Comparison of ENCODE assay signal across 8 mouse cellular contexts in genomic region chr4:150871392-150872138, GRCm38 (mm10). TPM values are rescaled to one million over a fixed set of nuclear protein-coding genes. Genes with fewer than 3 reads are reported as not detected.
DNase-seq lines count a peak whose midpoint lies in the region; TF ChIP-seq lines count a peak whose summit lies in the region.

No protein-coding gene starts in this region.

- no peak for TF ChIP-seq CTCF in bone marrow macrophage, adult 2 months (IDR thresholded peaks at IDR 0.05; ENCODE audit: low read depth, low read length)
- no peak for TF ChIP-seq CTCF in kidney, adult 2 months (conservative IDR thresholded peaks at IDR 0.05; ENCODE audit: insufficient read depth, insufficient read length, low read depth, low read length)
- TF ChIP-seq CTCF in lung, adult 2 months (IDR thresholded peaks at IDR 0.05; ENCODE audit: insufficient read depth, low read length), result no peak

- intact Hi-C loops in left cerebral cortex, postnatal 25 days (cut with DNase I), result no loop called here

- no peaks in the 10 kb centered on the region for H3K27me3 ChIP-seq in kidney, adult 2 months (replicated peaks; ENCODE audit: control insufficient read depth, insufficient read depth, low read length)

- peak; percentile 16 to 21 for DNase-seq in left cerebral cortex, postnatal 25 days (ENCODE audit: low spot score in 2 of 2)
- DNase-seq in left cerebral cortex, adult 9 months (ENCODE audit: low spot score in 2 of 2), result no peak
- peak; percentile 68 for DNase-seq in heart, adult 8-10 months (ENCODE audit: low spot score)
- peak; percentile 82 for DNase-seq in kidney, adult 2 months
- peak; percentile 40 for DNase-seq in lung, adult 2 months
- peak; percentile 40 for DNase-seq in urinary bladder, postnatal 25 days (ENCODE audit: low spot score)
- DNase-seq in cerebellum, adult 9-11 months, result no peak

- H3K4me1 ChIP-seq in bone marrow macrophage, adult 2 months (ENCODE audit: control insufficient read depth, insufficient read depth, low read length), result peaks cover 36% of the 10 kb centered on the region
- H3K4me1 ChIP-seq in kidney, adult 2 months (ENCODE audit: control insufficient read depth, insufficient read depth, low read length), result peaks cover 13% of the 10 kb centered on the region; the same call in 1 of the 2 replicates
- H3K4me1 ChIP-seq in lung, adult 2 months (ENCODE audit: control insufficient read depth, insufficient read depth, low read length), result peaks cover 34% of the 10 kb centered on the region

- peaks cover 11% of the 10 kb centered on the region; the same call in 1 of the 2 replicates for H3K36me3 ChIP-seq in kidney, adult 2 months (ENCODE audit: control insufficient read depth, insufficient read depth, low read length)

- no peak for TF ChIP-seq POLR2A in bone marrow macrophage, adult 2 months (IDR thresholded peaks at IDR 0.05; ENCODE audit: borderline replicate concordance, low read depth, low read length)
- peak; percentile 46 for TF ChIP-seq POLR2A in kidney, adult 2 months (IDR thresholded peaks at IDR 0.05; ENCODE audit: low read depth, low read length)
- TF ChIP-seq POLR2A in lung, adult 2 months (IDR thresholded peaks at IDR 0.05; ENCODE audit: borderline replicate concordance, extremely low read depth, low read depth, low read length), result peak; percentile 37; the same call in 1 of the 2 replicates

- WGBS in kidney, adult 2 months, result 22% methylated on average over 10 of the region's 10 CpGs
- 34% methylated on average over 10 of the region's 10 CpGs for WGBS in lung, adult 2 months

- H3K27ac ChIP-seq in bone marrow macrophage, adult 2 months (ENCODE audit: insufficient read depth, low read depth, low read length), result peak overlapping the region; percentile 1; the same call in 1 of the 2 replicates
- peak overlapping the region; percentile 4 for H3K27ac ChIP-seq in kidney, adult 2 months (ENCODE audit: insufficient read depth, low read depth, low read length)

- no peak overlapping the region for H3K4me3 ChIP-seq in bone marrow macrophage, adult 2 months (ENCODE audit: insufficient read depth, low read length)
- no peak overlapping the region for H3K4me3 ChIP-seq in kidney, adult 2 months (ENCODE audit: insufficient read depth, low read depth, low read length)
- no peak overlapping the region for H3K4me3 ChIP-seq in lung, adult 2 months (replicated peaks; ENCODE audit: extremely low read depth, low read depth, low read length)

RNA-seq across cellular contexts. Expression of gene Errfi1, which starts 17.8 kb away (rescaled TPM):
- 10 to 100 TPM; 26.2 to 28.4 TPM for total RNA-seq in left cerebral cortex, postnatal 25 days (2021)
- 8.7 TPM in 2 replicates for polyA plus RNA-seq in bone marrow macrophage, adult 2 months (2012; ENCODE audit: insufficient read depth, insufficient read length, missing spikeins)
- 10 to 100 TPM in 2 of 4 experiments, 1 to 10 TPM in 2; 8.5 to 23.4 (median 11.4) TPM for total RNA-seq in heart, adult 8-10 months (2022)
- 230 TPM in 2 replicates for polyA plus RNA-seq in kidney, adult 2 months (2012; rRNA removed)
- polyA plus RNA-seq in lung, adult 2 months (2012; rRNA removed), result 53.7 and 85.0 TPM in 2 replicates

RNA-seq across cellular contexts. Expression of gene Park7, which starts 42.7 kb away (rescaled TPM):
- 100 to 1,000 TPM; 176 to 201 TPM for total RNA-seq in left cerebral cortex, postnatal 25 days (2021)
- 92.2 and 96.0 TPM in 2 replicates for polyA plus RNA-seq in bone marrow macrophage, adult 2 months (2012; ENCODE audit: insufficient read depth, insufficient read length, missing spikeins)
- total RNA-seq in heart, adult 8-10 months (2022), result 100 to 1,000 TPM; 275 to 312 (median 290) TPM
- polyA plus RNA-seq in kidney, adult 2 months (2012; rRNA removed), result 314 and 444 TPM in 2 replicates
- polyA plus RNA-seq in lung, adult 2 months (2012; rRNA removed), result 80.9 and 112 TPM in 2 replicates

RNA-seq across cellular contexts. Expression of gene Tnfrsf9, which starts 42.8 kb away (rescaled TPM):
- under 1 TPM; 0.76 TPM for total RNA-seq in left cerebral cortex, postnatal 25 days (2021)
- not detected in 2 replicates for polyA plus RNA-seq in bone marrow macrophage, adult 2 months (2012; ENCODE audit: insufficient read depth, insufficient read length, missing spikeins)
- total RNA-seq in heart, adult 8-10 months (2022), result under 1 TPM; 0.12 to 0.29 (median 0.22) TPM
- polyA plus RNA-seq in kidney, adult 2 months (2012; rRNA removed), result 0.14 and 0.86 TPM in 2 replicates
- polyA plus RNA-seq in lung, adult 2 months (2012; rRNA removed), result 0.54 and 1.0 TPM in 2 replicates

Comparison
In these comparisons a context has a peak if more than half of its experiments do, and no peak if none do; other contexts are left out.
1. DNase-seq: peak in left cerebral cortex, postnatal 25 days (2 of 2), heart, adult 8-10 months (single experiment), kidney, adult 2 months (single experiment), lung, adult 2 months (single experiment) and urinary bladder, postnatal 25 days (single experiment); none in left cerebral cortex, adult 9 months (0 of 2) and cerebellum, adult 9-11 months (single experiment).